Mouse (Mus musculus) hindbrain, embryonic 12.5 days (tissue): ENCODE measurements around the gene Cmtm8. TPM values are rescaled to one million over a fixed set of nuclear protein-coding genes. Genes with fewer than 3 reads are reported as not detected.

Experiments
- ATAC-seq: fragments of 200-750 bp; cut with Nextera tagmentation; 2 replicates; pipeline ENCODE4 v1.8.0; 2017; ENCODE audit warnings: moderate TSS enrichment; ENCODE audit not compliant: low FRiP score
- H3K27ac ChIP-seq: fragments of 300-500 bp; sonication (generic); 2 replicates; pipeline ENCODE4 v1.5.1; 2016; ENCODE audit warnings: mild to moderate bottlenecking
- H3K27me3 ChIP-seq: fragments of 300-500 bp; sonication (generic); 2 replicates; pipeline ENCODE4 v1.6.1; 2016; ENCODE audit warnings: mild to moderate bottlenecking
- H3K36me3 ChIP-seq: fragments of 300-500 bp; sonication (generic); 2 replicates; pipeline ENCODE4 v1.6.1; 2016; ENCODE audit warnings: mild to moderate bottlenecking
- H3K4me1 ChIP-seq: fragments of 300-500 bp; sonication (generic); 2 replicates; pipeline ENCODE4 v1.6.1; 2016
- H3K4me2 ChIP-seq: fragments of 300-500 bp; sonication (generic); replicated peaks from 2 replicates; pipeline ENCODE4 v1.6.1; 2016; ENCODE audit warnings: mild to moderate bottlenecking
- H3K4me3 ChIP-seq: fragments of 300-500 bp; sonication (generic); 2 replicates; pipeline ENCODE4 v1.5.1; 2016; ENCODE audit warnings: mild to moderate bottlenecking
- H3K9ac ChIP-seq: fragments of 300-500 bp; sonication (generic); 2 replicates; pipeline ENCODE4 v1.6.1; 2016; ENCODE audit warnings: mild to moderate bottlenecking, moderate library complexity
- H3K9me3 ChIP-seq: fragments of 300-500 bp; sonication (generic); replicated peaks from 2 replicates; pipeline ENCODE4 v1.6.1; 2016; ENCODE audit warnings: mild to moderate bottlenecking
- WGBS: fragments of 180-500 bp; shearing (Covaris S2); methylation state at CpG from one replicate; pipeline ENCODE4 v1.1.7; 2016; 5-methylcytosine and 5-hydroxymethylcytosine counted together
- polyA plus RNA-seq: library from polyadenylated mRNA; unstranded; fragments of >200 nt; fragmentation: Nextera tagmentation; extraction: Ambion mirVana; gene quantifications from 2 replicates; pipeline ENCODE4 v1.2.1, GENCODE M21; 2016

Cmtm8 gene
- polyA plus RNA-seq, 1 experiment from 2014 or later = 41.5 TPM

DNA sequence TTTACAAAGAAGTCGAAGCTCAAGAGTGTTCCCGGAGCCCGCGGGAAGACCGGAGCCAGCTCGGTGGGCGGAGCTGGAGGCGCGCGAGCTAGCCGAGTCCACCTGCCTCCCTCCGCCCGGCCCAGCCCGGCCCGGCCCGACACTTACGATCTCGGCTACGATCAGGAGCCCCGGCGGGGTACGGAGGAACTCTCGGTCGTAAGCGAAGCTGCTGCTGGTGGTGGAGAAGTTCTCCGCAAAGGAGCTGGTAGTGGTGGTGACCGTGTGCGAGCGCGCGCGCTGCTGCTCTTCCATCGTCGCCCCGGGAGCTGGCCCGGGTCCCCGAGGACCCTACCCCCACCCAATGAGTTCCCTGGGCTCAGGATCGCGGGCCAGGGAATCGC lies 331 bp downstream of the Cmtm8 start:
- Histone ChIP-seq H3K9me3 (no peaks in the 10 kb centered on the region), H3K27me3 (peaks cover 44% of the 10 kb centered on the region), H3K4me1 (peaks cover 7% of the 10 kb centered on the region; the same call in 1 of the 2 replicates), H3K4me3 (peak overlapping the region; percentile 61), H3K27ac (no peak overlapping the region), H3K4me2 (peak overlapping the region; percentile 98), H3K9ac (peak overlapping the region; percentile 59), H3K36me3 (no peaks in the 10 kb centered on the region)
- WGBS = under 1% methylated on average over 32 of the region's 40 CpGs
- ATAC-seq = peak; percentile 73

DNA sequence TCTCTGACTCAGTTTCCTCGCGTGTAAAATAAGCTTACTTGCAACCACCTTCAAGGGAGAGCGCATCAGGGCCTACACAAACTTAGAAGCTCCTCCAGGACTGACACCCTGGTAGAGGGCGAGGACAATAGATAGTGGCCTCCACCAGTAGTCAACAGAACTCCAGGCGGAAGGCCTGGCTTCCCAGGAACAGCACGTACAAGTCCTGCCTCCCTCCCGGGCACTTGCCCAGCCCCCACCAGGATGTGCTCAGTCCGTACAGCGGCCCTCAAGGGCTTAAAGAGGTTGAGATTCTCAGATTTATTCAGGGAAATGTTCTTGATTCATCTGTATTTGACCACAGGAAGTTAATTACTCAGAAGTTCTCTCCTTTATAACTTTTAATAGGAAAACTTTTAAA lies 1.1 kb downstream of the Cmtm8 start:
- peak overlapping the region; percentile 98 for H3K4me2 ChIP-seq
- peak overlapping the region; percentile 61 for H3K4me3 ChIP-seq
- H3K9ac ChIP-seq = no peak overlapping the region
- 28% methylated on average over 9 of the region's 9 CpGs for WGBS
- H3K36me3 ChIP-seq = no peaks in the 10 kb centered on the region
- ATAC-seq = no peak
- no peak overlapping the region for H3K27ac ChIP-seq
- no peaks in the 10 kb centered on the region for H3K9me3 ChIP-seq
- H3K27me3 ChIP-seq = peaks cover 44% of the 10 kb centered on the region
- H3K4me1 ChIP-seq = peaks cover 7% of the 10 kb centered on the region; the same call in 1 of the 2 replicates

DNA sequence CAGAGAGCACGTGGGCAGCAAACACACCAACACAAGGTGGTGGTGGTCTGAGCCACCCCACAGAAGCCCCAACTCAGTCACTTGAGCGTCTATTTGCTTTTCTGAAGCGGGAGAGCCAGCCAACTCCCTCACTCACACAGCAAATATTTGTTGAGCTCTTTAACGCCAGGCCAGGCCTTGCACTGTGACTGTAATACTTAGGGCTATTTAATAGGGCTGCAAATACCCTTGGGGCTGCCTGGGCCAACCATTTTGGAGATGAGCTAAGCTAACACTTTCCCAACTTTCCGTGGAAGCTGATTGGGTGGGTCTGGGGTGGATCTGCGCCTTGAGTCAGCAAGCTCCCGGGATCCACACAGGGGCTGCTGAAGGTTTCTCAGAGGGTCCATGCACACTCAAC lies 1.7 kb downstream of the Cmtm8 start:
- no peaks in the 10 kb centered on the region for H3K36me3 ChIP-seq
- H3K4me2 ChIP-seq = peak overlapping the region; percentile 98; the same call in 1 of the 2 replicates
- no peak overlapping the region for H3K9ac ChIP-seq
- no peaks in the 10 kb centered on the region for H3K9me3 ChIP-seq
- no peak overlapping the region for H3K27ac ChIP-seq
- H3K4me1 ChIP-seq = peaks cover 7% of the 10 kb centered on the region; the same call in 1 of the 2 replicates
- no peak for ATAC-seq
- H3K4me3 ChIP-seq = no peak overlapping the region
- H3K27me3 ChIP-seq = peaks cover 44% of the 10 kb centered on the region
- 79% methylated on average over 7 of the region's 7 CpGs for WGBS

DNA sequence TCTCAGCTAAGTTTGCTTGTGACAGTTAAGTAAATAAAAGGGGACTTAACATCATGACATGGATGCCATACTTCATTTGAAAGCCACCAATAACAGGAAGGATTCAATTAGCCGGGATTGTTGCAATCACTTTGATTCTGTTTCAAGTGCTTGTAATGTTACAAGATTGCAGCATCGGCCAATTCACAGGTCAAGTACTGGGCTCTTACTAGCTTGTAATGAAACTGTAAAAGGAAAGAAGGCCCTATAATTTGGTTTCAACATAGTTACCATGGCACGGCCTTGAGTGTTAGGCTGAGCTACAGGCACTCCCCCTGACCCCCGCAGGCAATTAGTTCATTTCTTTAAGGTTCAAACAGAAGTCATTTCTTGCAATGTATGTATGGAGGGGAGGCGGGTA lies 5.1 kb downstream of the Cmtm8 start:
- WGBS = 90% methylated on average over 5 of the region's 5 CpGs
- H3K27ac ChIP-seq = no peak overlapping the region
- no peak overlapping the region for H3K4me3 ChIP-seq
- H3K27me3 ChIP-seq = peaks cover 22% of the 10 kb centered on the region
- H3K4me2 ChIP-seq = no peak overlapping the region
- no peak for ATAC-seq
- H3K4me1 ChIP-seq = 0 out of 2 replicates have a peak, but pooled peaks cover 3% of the 10 kb centered on the region
- no peak overlapping the region for H3K9ac ChIP-seq
- H3K9me3 ChIP-seq = no peaks in the 10 kb centered on the region
- H3K36me3 ChIP-seq = no peaks in the 10 kb centered on the region

DNA sequence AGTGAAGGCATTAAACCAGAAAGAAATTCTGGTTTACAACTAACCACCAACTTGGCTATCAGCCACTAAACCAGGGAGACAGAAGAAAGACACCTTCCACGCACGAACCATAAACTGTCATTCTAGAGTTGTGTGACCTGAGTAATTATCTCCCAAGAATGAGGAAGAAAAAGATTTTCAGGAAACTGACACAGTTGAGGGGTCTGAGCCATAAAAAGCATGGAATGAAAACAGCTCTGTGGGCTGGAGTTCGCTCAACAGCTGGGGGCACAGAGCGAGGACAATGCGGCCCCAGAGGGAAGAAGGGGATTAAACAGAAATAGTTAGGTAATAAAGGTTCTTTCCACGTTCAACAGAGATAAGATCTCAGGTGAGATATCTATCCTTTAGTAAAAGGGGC lies 12.4 kb downstream of the Cmtm8 start:
- 68% methylated on average over 6 of the region's 6 CpGs for WGBS
- H3K9me3 ChIP-seq = no peaks in the 10 kb centered on the region
- no peaks in the 10 kb centered on the region for H3K36me3 ChIP-seq
- H3K27ac ChIP-seq = no peak overlapping the region
- H3K4me2 ChIP-seq = no peak overlapping the region
- ATAC-seq = no peak
- no peak overlapping the region for H3K9ac ChIP-seq
- H3K27me3 ChIP-seq = no peaks in the 10 kb centered on the region
- no peak overlapping the region for H3K4me3 ChIP-seq
- H3K4me1 ChIP-seq = 0 out of 2 replicates have a peak, but pooled peaks cover 2% of the 10 kb centered on the region

DNA sequence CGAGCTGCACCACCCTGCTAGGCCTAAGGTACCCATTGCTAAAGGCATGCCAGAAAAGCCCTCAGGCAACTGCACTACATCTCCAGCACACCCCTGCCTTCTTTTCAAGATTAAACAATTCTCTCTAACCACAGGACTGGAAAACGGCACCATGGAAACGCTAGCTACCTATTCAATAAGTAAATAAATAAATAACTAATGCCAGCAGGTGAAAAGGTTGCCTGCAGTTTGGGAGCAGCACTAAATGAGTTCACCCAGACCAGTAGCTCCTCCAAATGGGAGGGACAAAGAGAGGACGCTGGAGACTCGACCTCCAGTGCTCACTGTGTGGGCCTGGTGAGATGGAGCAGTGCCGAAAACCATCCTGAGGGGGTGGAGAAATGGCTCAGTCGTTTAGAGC lies 13.6 kb downstream of the Cmtm8 start:
- no peaks in the 10 kb centered on the region for H3K36me3 ChIP-seq
- H3K4me1 ChIP-seq = 0 out of 2 replicates have a peak, but pooled peaks cover 2% of the 10 kb centered on the region
- H3K27me3 ChIP-seq = no peaks in the 10 kb centered on the region
- no peak for ATAC-seq
- no peak overlapping the region for H3K27ac ChIP-seq
- H3K9ac ChIP-seq = no peak overlapping the region
- 39% methylated on average over 7 of the region's 7 CpGs for WGBS
- no peak overlapping the region for H3K4me3 ChIP-seq
- H3K4me2 ChIP-seq = no peak overlapping the region
- no peaks in the 10 kb centered on the region for H3K9me3 ChIP-seq

DNA sequence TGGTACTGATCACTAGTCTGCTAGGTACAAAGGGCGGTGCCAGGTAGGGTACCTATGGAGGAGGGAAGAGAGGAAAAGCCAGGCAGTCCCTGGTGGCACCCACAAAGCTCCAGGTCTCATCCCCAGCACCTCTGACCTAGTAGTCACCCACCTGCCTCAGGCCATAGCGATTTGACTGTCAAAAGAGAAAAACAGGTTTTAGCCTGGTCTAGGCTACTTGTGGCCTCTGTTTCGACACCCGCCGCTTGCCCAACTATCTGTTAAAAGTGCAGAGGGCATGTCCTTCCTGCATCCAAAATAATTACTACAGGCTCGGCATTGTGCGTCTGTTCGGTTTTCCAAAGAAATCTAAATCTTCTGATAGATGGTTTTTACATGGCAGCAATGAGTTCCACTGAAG lies 14.3 kb downstream of the Cmtm8 start:
- Histone ChIP-seq H3K9ac (no peak overlapping the region), H3K27me3 (no peaks in the 10 kb centered on the region), H3K27ac (no peak overlapping the region), H3K36me3 (no peaks in the 10 kb centered on the region), H3K9me3 (no peaks in the 10 kb centered on the region), H3K4me1 (0 out of 2 replicates have a peak, but pooled peaks cover 2% of the 10 kb centered on the region), H3K4me3 (no peak overlapping the region), H3K4me2 (no peak overlapping the region)
- WGBS = 87% methylated on average over 8 of the region's 8 CpGs
- no peak for ATAC-seq

DNA sequence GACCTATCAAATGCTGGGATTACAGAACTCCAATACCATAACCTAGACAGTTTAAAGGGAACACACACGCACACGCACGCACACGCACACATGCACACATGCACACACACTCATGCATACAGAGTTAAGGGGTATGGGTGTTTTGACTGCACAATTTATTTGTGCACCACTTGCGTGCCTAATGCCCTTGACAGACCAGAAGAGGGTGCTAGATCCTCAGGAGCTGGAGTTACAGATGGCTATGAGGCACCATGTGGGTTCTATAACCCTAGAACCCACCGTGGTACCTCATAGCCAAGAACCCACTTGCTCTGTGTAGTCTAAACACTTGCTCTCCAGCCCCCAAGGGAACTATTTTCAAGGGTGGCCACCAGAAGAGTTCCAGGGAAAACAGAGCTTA lies 15.6 kb downstream of the Cmtm8 start:
- Histone ChIP-seq H3K9me3 (no peaks in the 10 kb centered on the region), H3K4me1 (0 out of 2 replicates have a peak, but pooled peaks cover 2% of the 10 kb centered on the region), H3K9ac (no peak overlapping the region), H3K4me2 (no peak overlapping the region), H3K36me3 (no peaks in the 10 kb centered on the region), H3K27me3 (no peaks in the 10 kb centered on the region), H3K27ac (no peak overlapping the region), H3K4me3 (no peak overlapping the region)
- ATAC-seq = no peak
- 95% methylated on average over 6 of the region's 6 CpGs for WGBS

DNA sequence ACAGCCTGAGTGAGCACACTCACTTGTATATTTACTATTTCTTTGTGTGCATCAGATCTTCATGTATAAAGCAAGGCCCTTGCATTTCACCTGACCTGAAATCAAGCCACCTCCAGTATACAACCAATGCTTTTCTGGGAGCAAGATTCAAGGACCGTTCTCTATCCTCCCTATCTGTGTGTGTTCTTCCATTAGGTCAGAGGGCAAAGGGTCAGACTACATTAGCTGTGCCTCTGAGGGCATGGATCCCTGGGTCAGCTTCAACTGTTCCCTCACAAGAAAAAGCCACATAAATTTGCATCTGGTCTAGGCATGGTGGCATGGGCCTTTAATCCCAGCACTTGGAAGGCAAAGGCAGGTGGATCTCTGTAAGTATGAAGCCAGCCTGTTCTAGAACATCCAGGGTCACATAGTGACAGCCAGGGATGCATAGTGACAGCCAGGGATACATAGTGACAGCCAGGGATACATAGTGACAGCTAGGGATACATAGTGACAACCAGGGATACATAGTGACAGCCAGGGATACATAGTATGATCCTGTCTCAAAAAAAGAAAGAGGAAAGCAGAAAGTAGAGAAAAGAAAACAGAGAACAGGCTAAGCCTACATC lies 16.6 kb downstream of the Cmtm8 start:
- Histone ChIP-seq H3K36me3 (no peaks in the 10 kb centered on the region), H3K27ac (no peak overlapping the region), H3K27me3 (no peaks in the 10 kb centered on the region), H3K4me1 (0 out of 2 replicates have a peak, but pooled peaks cover 2% of the 10 kb centered on the region), H3K9ac (no peak overlapping the region), H3K9me3 (no peaks in the 10 kb centered on the region), H3K4me3 (no peak overlapping the region), H3K4me2 (no peak overlapping the region)
- 41% methylated on average over 1 of the region's 1 CpGs for WGBS
- ATAC-seq = no peak

DNA sequence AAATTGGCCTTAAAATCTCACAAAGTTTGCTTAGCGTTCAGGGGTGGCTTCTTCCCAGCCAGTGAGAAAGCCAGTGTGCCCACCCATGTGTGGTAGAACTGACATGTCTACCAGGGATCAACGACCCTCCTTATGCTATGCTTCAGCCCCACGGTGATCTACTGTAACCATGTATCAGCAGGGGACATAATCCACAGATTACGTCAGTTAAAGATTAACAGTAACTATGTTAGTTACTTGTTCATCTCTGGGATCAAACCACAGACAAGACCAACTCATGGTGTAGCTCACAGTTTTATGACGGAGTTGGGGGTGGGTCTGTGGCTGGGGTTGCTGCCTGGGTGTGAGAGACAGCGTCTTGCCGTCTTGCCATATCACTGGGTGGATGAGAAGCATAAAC lies 19.8 kb downstream of the Cmtm8 start:
- Histone ChIP-seq H3K9ac (no peak overlapping the region), H3K4me2 (no peak overlapping the region), H3K27ac (no peak overlapping the region), H3K27me3 (no peaks in the 10 kb centered on the region), H3K4me3 (no peak overlapping the region), H3K4me1 (no peaks in the 10 kb centered on the region), H3K36me3 (no peaks in the 10 kb centered on the region), H3K9me3 (no peaks in the 10 kb centered on the region)
- no peak for ATAC-seq
- WGBS = 95% methylated on average over 7 of the region's 7 CpGs

DNA sequence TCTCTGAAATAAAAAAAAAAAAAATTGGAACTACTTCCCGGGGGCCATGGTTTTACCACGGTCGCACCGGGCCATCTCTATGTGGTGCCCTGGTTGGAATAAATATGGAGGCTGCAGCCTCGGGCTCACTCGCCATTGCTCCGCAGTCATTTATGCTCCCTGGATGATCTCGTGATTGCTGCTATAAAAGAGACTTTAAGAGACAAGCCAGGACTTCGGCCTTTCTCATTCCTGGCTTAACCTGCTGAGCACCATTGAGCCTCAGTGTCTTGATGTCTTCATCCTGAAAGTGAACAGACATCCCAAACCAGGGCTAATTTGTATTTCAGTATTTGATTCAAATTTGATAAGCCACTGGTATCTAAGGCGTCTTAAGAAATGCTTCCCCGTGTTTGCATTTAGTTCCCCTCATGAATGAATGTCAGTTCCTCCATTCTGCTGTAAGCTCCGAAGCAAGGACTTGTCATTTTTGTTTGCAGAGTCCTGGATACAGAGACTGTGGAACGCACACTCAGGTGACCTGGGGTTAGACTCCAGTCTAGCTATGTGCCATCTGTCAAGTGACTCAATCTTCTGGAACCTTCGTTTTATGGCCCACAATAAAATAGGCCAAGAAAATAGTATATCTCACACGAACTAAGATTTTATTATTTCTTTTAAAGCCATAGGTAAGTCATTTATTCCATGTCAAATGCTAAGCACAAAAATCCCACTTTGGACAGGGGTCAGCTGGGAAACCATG lies 22.2 kb downstream of the Cmtm8 start:
- H3K4me1 ChIP-seq = no peaks in the 10 kb centered on the region
- no peaks in the 10 kb centered on the region for H3K27me3 ChIP-seq
- no peak overlapping the region for H3K4me3 ChIP-seq
- 90% methylated on average over 15 of the region's 15 CpGs for WGBS
- H3K9ac ChIP-seq = no peak overlapping the region
- H3K27ac ChIP-seq = no peak overlapping the region
- ATAC-seq = no peak
- no peaks in the 10 kb centered on the region for H3K9me3 ChIP-seq
- H3K4me2 ChIP-seq = no peak overlapping the region
- H3K36me3 ChIP-seq = no peaks in the 10 kb centered on the region

DNA sequence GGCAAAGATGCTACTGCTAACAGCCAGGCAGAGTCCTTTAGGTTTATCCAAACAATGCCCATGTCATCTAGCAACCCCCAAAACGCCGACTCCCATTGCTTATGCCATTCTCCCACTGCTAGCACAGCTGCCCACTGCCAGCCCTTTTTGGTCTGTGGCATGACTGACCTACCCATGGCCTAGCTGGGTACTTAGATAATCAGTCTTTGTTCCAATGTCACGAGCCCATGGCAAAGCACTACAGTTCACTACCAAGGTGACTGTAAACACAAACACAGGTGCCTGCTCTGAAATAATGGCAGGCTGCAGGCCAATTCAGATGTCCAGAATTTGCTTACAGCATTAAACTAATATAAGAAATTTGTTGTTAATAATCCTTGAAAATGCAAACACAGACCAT lies 25.0 kb downstream of the Cmtm8 start:
- no peak overlapping the region for H3K27ac ChIP-seq
- no peaks in the 10 kb centered on the region for H3K36me3 ChIP-seq
- no peak overlapping the region for H3K9ac ChIP-seq
- ATAC-seq = no peak
- H3K9me3 ChIP-seq = no peaks in the 10 kb centered on the region
- H3K4me2 ChIP-seq = no peak overlapping the region
- no peak overlapping the region for H3K4me3 ChIP-seq
- WGBS = 80% methylated on average over 3 of the region's 3 CpGs
- H3K27me3 ChIP-seq = no peaks in the 10 kb centered on the region
- H3K4me1 ChIP-seq = no peaks in the 10 kb centered on the region

DNA sequence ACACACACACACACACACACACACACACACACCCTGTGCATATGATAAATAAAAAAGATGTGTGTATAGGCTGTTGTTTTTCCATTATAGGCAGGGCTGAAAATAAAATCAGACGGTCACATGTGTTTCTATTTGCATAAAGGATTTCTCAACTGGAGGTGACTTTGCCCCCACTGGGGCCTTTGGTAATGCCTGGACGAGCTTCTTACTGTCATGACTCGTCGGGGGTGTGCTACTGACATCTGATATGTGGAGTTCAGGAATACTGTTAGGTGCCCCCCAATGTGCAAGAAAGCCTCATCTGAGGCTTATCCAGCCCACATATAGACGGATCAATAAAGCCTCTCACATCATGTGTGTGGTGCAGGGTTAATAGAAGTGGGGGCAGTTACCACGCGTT lies 26.9 kb downstream of the Cmtm8 start:
- H3K9me3 ChIP-seq = no peaks in the 10 kb centered on the region

More for the DNA sequence above, 26.9 kb downstream of the Cmtm8 start:
- Histone ChIP-seq H3K27ac (no peak overlapping the region), H3K9ac (no peak overlapping the region), H3K4me1 (no peaks in the 10 kb centered on the region), H3K4me2 (no peak overlapping the region), H3K27me3 (no peaks in the 10 kb centered on the region), H3K4me3 (no peak overlapping the region), H3K36me3 (no peaks in the 10 kb centered on the region)
- no peak for ATAC-seq
- WGBS = 72% methylated on average over 7 of the region's 7 CpGs
